Mouse (Mus musculus) midbrain, postnatal 0 days (tissue): ENCODE measurements at regions not wholly inside any gene's neighbourhood (a gene's known extent, or its start where the extent isn't known, plus 50 kb on each side); places are given as distances from the start of the nearest gene placed in this dataset.
A peak's percentile ranks its signal among the peaks of the same experiment; 100 is the strongest.

Source experiments
- ATAC-seq: fragments of 200-750 bp; cut with Nextera tagmentation; 2 replicates; pipeline ENCODE4 v1.8.0; 2017; ENCODE audit warnings: moderate number of reproducible peaks, mild to moderate bottlenecking, moderate TSS enrichment, moderate library complexity; ENCODE audit not compliant: low FRiP score
- DNase-seq: peaks from one replicate; pipeline ENCODE4 v3.0.0-alpha.2; 2015; ENCODE audit warnings: low spot score
- H3K27ac ChIP-seq: fragments of 300-500 bp; sonication (generic); 2 replicates; pipeline ENCODE4 v1.5.1; 2014; ENCODE audit warnings: low read depth, mild to moderate bottlenecking, low read length, mixed read lengths
- H3K27me3 ChIP-seq: fragments of 300-500 bp; sonication (generic); 2 replicates; pipeline ENCODE4 v1.6.1; 2014; ENCODE audit warnings: low read length, control low read depth, mixed read lengths; ENCODE audit not compliant: insufficient read depth
- H3K36me3 ChIP-seq: fragments of 300-500 bp; sonication (generic); 2 replicates; pipeline ENCODE4 v1.6.1; 2014; ENCODE audit warnings: low read length, control low read depth, mixed read lengths; ENCODE audit not compliant: insufficient read depth
- H3K4me1 ChIP-seq: fragments of 300-500 bp; sonication (generic); 2 replicates; pipeline ENCODE4 v1.6.1; 2014; ENCODE audit warnings: mild to moderate bottlenecking, control low read depth, antibody characterized with exemption, low read length, mixed read lengths; ENCODE audit not compliant: insufficient read depth
- H3K4me2 ChIP-seq: fragments of 300-500 bp; sonication (generic); 2 replicates; pipeline ENCODE4 v1.6.1; 2014; ENCODE audit warnings: low read depth, mild to moderate bottlenecking, low read length, mixed read lengths; ENCODE audit not compliant: poor library complexity, severe bottlenecking
- H3K4me3 ChIP-seq: fragments of 300-500 bp; sonication (generic); 2 replicates; pipeline ENCODE4 v1.5.1; 2014; ENCODE audit warnings: low read depth, mild to moderate bottlenecking, low read length, moderate library complexity
- H3K9ac ChIP-seq: fragments of 300-500 bp; sonication (generic); replicated peaks from 2 replicates; pipeline ENCODE4 v1.6.1; 2014; ENCODE audit warnings: mild to moderate bottlenecking, low read length, moderate library complexity, mixed read lengths; ENCODE audit not compliant: poor library complexity, severe bottlenecking
- H3K9me3 ChIP-seq: fragments of 300-500 bp; sonication (generic); 2 replicates; pipeline ENCODE4 v1.6.1; 2016; ENCODE audit warnings: low read length, control low read depth
- CTCF ChIP-seq: IDR thresholded peaks from 2 replicates; pipeline ENCODE4 v1.5.1; 2016; ENCODE audit warnings: antibody characterized with exemption, mild to moderate bottlenecking
- WGBS: fragments of 180-500 bp; shearing (Covaris S2); extraction: QIAGEN DNeasy Blood & Tissue Kit; methylation state at CpG from one replicate; pipeline ENCODE4 v1.1.7; 2014; 5-methylcytosine and 5-hydroxymethylcytosine counted together

GRCm38 (mm10) chr5:51072146-51072545, 495.4 kb downstream of the Ppargc1a start:
- Histone ChIP-seq H3K4me3 (no peak overlapping the region), H3K4me1 (no peaks in the 10 kb centered on the region), H3K9ac (no peak overlapping the region), H3K4me2 (no peak overlapping the region), H3K9me3 (no peaks in the 10 kb centered on the region), H3K36me3 (no peaks in the 10 kb centered on the region), H3K27me3 (no peaks in the 10 kb centered on the region), H3K27ac (no peak overlapping the region)
- WGBS: 80% methylated on average over 2 of the region's 2 CpGs
- DNase-seq (no peak), ATAC-seq (no peak)
- TF ChIP-seq CTCF: no peak

GRCm38 (mm10) chr5:51069668-51070067, 497.9 kb downstream of the Ppargc1a start:
- Histone ChIP-seq H3K4me3 (no peak overlapping the region), H3K4me2 (no peak overlapping the region), H3K36me3 (no peaks in the 10 kb centered on the region), H3K9ac (no peak overlapping the region), H3K9me3 (no peaks in the 10 kb centered on the region), H3K27me3 (no peaks in the 10 kb centered on the region), H3K27ac (no peak overlapping the region), H3K4me1 (no peaks in the 10 kb centered on the region)
- 65% methylated on average over 1 of the region's 1 CpGs for WGBS
- DNase-seq: no peak
- TF ChIP-seq CTCF: no peak
- ATAC-seq: no peak

- H3K9ac ChIP-seq: no peak overlapping the region
- H3K27me3 ChIP-seq: no peaks in the 10 kb centered on the region
- no peaks in the 10 kb centered on the region for H3K9me3 ChIP-seq
- no peak overlapping the region for H3K4me2 ChIP-seq
- WGBS: 74% methylated on average over 2 of the region's 2 CpGs
- DNase-seq (peak; percentile 14), ATAC-seq (no peak)
- no peaks in the 10 kb centered on the region for H3K4me1 ChIP-seq
- H3K36me3 ChIP-seq: no peaks in the 10 kb centered on the region
- no peak for TF ChIP-seq CTCF
- H3K4me3 ChIP-seq: no peak overlapping the region
- no peak overlapping the region for H3K27ac ChIP-seq
Observed at GRCm38 (mm10) chr5:51045872-51046271, 521.7 kb downstream of the Ppargc1a start.

GRCm38 (mm10) chr5:51041541-51042217, 525.8 kb downstream of the Ppargc1a start:
- Histone ChIP-seq H3K27me3 (no peaks in the 10 kb centered on the region), H3K4me1 (no peaks in the 10 kb centered on the region), H3K9me3 (no peaks in the 10 kb centered on the region), H3K9ac (no peak overlapping the region), H3K4me2 (no peak overlapping the region), H3K36me3 (no peaks in the 10 kb centered on the region), H3K27ac (no peak overlapping the region), H3K4me3 (no peak overlapping the region)
- 86% methylated on average over 6 of the region's 6 CpGs for WGBS
- DNase-seq: no peak
- TF ChIP-seq CTCF: no peak
- ATAC-seq: no peak

GRCm38 (mm10) chr5:51040926-51041325, 526.6 kb downstream of the Ppargc1a start:
- Histone ChIP-seq H3K4me1 (no peaks in the 10 kb centered on the region), H3K27me3 (no peaks in the 10 kb centered on the region), H3K9me3 (no peaks in the 10 kb centered on the region), H3K27ac (no peak overlapping the region), H3K4me2 (no peak overlapping the region), H3K36me3 (no peaks in the 10 kb centered on the region), H3K4me3 (no peak overlapping the region), H3K9ac (no peak overlapping the region)
- WGBS: 88% methylated on average over 6 of the region's 6 CpGs
- TF ChIP-seq CTCF: no peak
- DNase-seq (no peak), ATAC-seq (no peak)

- ATAC-seq (no peak), DNase-seq (no peak)
- Histone ChIP-seq H3K9ac (no peak overlapping the region), H3K36me3 (no peaks in the 10 kb centered on the region), H3K4me1 (no peaks in the 10 kb centered on the region), H3K27ac (no peak overlapping the region), H3K4me3 (no peak overlapping the region), H3K9me3 (no peaks in the 10 kb centered on the region), H3K4me2 (no peak overlapping the region), H3K27me3 (no peaks in the 10 kb centered on the region)
- TF ChIP-seq CTCF: no peak
- 91% methylated on average over 6 of the region's 6 CpGs for WGBS
Observed at GRCm38 (mm10) chr5:51040463-51040862, 527.1 kb downstream of the Ppargc1a start.
